In genomic region chr10:75948079-75948478, GRCm38 (mm10) we compare ENCODE assay signal across 35 mouse cellular contexts. TPM values are rescaled to one million over a fixed set of nuclear protein-coding genes. Genes with fewer than 3 reads are reported as not detected.
DNase-seq lines count a peak whose midpoint lies in the region; ATAC-seq and TF ChIP-seq lines count a peak whose summit lies in the region.
"Had no signal": no experiment of that assay in that cellular context is flagged by ENCODE, and none has a peak within 500 bp of the region (broad histone marks: within the 10 kb centered on the region; RNA-seq: fewer than 3 reads in every experiment).

No protein-coding gene starts in this region.

- no peaks in the 10 kb centered on the region for H3K79me2 ChIP-seq in CH12.LX (replicated peaks; ENCODE audit: control insufficient read depth, extremely low read depth, insufficient read depth, poor library complexity, severe bottlenecking)

- dilution Hi-C loops in CH12.LX (cut with MboI; ENCODE audit: extremely low pct_ligation_motif_present, extremely low pct_unique_long_range_greater_than_20kb, low sequenced_read_pairs) = no loop called here

- TF ChIP-seq EP300 in liver, postnatal 0 days (IDR thresholded peaks at IDR 0.05; ENCODE audit: low read depth) = no peak
- peak; percentile 50; the same call in 1 of the 2 replicates for TF ChIP-seq EP300 in CH12.LX (IDR thresholded peaks at IDR 0.05; ENCODE audit: low read length)

- peaks cover 9% of the 10 kb centered on the region; the same call in 1 of the 2 replicates for H3K27me3 ChIP-seq in liver, postnatal 0 days (ENCODE audit: insufficient read depth, low read length)
- no peaks in the 10 kb centered on the region for H3K27me3 ChIP-seq in CH12.LX (replicated peaks)
- no peaks in the 10 kb centered on the region for H3K27me3 ChIP-seq in small intestine, adult 2 months (ENCODE audit: control insufficient read depth, insufficient read depth, low read length)
- H3K27me3 ChIP-seq: embryonic facial prominence, embryonic 13.5 days; Patski had no signal

- no peak for ATAC-seq in liver, postnatal 0 days
- ATAC-seq: forebrain, embryonic 14.5 days; forebrain, postnatal 0 days; hindbrain, postnatal 0 days; inflammation-experienced regulatory T-cells, adult 6 months; Patski had no signal

- WGBS in liver, postnatal 0 days (ENCODE audit: insufficient replicate concordance) = 50% methylated on average over 5 of the region's 5 CpGs
- WGBS in small intestine, adult 2 months = 81% methylated on average over 5 of the region's 5 CpGs

- H3K9ac ChIP-seq in liver, postnatal 0 days (replicated peaks) = no peak overlapping the region
- peak overlapping the region; percentile 4; the same call in 1 of the 2 replicates for H3K9ac ChIP-seq in CH12.LX (ENCODE audit: insufficient read depth, low read depth)
- H3K9ac ChIP-seq: embryonic facial prominence, embryonic 13.5 days; forebrain, postnatal 0 days; heart, embryonic 13.5 days; hindbrain, embryonic 14.5 days had no signal

- no peak for DNase-seq in liver, postnatal 0 days
- DNase-seq in liver (no peak), A20 (ENCODE audit: low read depth, low spot score) (peak; percentile 63), CH12.LX (ENCODE audit: extremely low read depth) (peak; percentile 57)
- no peak for DNase-seq in gastrocnemius, adult 8-10 months (ENCODE audit: low spot score in 2 of 2)
- DNase-seq in kidney, adult 8-10 months = no peak
- DNase-seq: adrenal gland, postnatal 10 days; adrenal gland, postnatal 36 days; cerebellum, adult 11-12 months; cerebellum, adult 8-10 months; cerebellum, postnatal 10 days; cerebellum, postnatal 36 days; embryo, embryonic 11 days; forebrain, postnatal 0 days; gastrocnemius, adult 2 months; gastrocnemius, postnatal 25 days; heart, postnatal 14 days; heart, postnatal 4 days had no signal

- no peak overlapping the region for H3K27ac ChIP-seq in liver, postnatal 0 days (ENCODE audit: low read depth)
- peak overlapping the region; percentile 12; the same call in 1 of the 2 replicates for H3K27ac ChIP-seq in CH12.LX (ENCODE audit: insufficient read depth, low read depth)
- no peak overlapping the region for H3K27ac ChIP-seq in small intestine, adult 2 months (ENCODE audit: insufficient read depth, low read depth, low read length)
- H3K27ac ChIP-seq: embryonic facial prominence, embryonic 10.5 days; embryonic facial prominence, embryonic 13.5 days; gastrocnemius, adult 2 months; heart, adult 2 months; heart, embryonic 10.5 days; heart, embryonic 13.5 days; hindbrain, embryonic 14.5 days; hindbrain, postnatal 0 days had no signal

- H3K4me1 ChIP-seq in liver, postnatal 0 days (ENCODE audit: insufficient read depth) = no peaks in the 10 kb centered on the region; the same call in 1 of the 2 replicates
- H3K4me1 ChIP-seq in CH12.LX (ENCODE audit: control insufficient read depth in 1 of 2, insufficient read depth in 2 of 2) = peaks cover 30 to 59% of the 10 kb centered on the region in 2 experiments
- H3K4me1 ChIP-seq in small intestine, adult 2 months (ENCODE audit: control insufficient read depth, insufficient read depth, insufficient read length, low read length) = peaks cover 2% of the 10 kb centered on the region

- no peaks in the 10 kb centered on the region for H3K9me3 ChIP-seq in liver, postnatal 0 days (ENCODE audit: low read length)
- H3K9me3 ChIP-seq in CH12.LX (replicated peaks; ENCODE audit: low read length) = no peaks in the 10 kb centered on the region
- H3K9me3 ChIP-seq: embryonic facial prominence, embryonic 10.5 days; embryonic facial prominence, embryonic 13.5 days; G1E; heart, embryonic 10.5 days; heart, embryonic 13.5 days had no signal

- in situ Hi-C loops in CH12.LX (cut with MboI; ENCODE audit: low pct_ligation_motif_present, low pct_unique_long_range_greater_than_20kb, low sequenced_read_pairs) = no loop called here

- H3K4me2 ChIP-seq in liver, postnatal 0 days (ENCODE audit: low read depth, low read length) = no peak overlapping the region
- peak overlapping the region; percentile 85; the same call in 1 of the 2 replicates for H3K4me2 ChIP-seq in CH12.LX (ENCODE audit: insufficient read depth, low read depth, poor library complexity, severe bottlenecking)
- H3K4me2 ChIP-seq: embryonic facial prominence, embryonic 13.5 days; heart, embryonic 13.5 days; hindbrain, embryonic 14.5 days had no signal

- H3K36me3 ChIP-seq in liver, postnatal 0 days (replicated peaks; ENCODE audit: insufficient read depth, low read length) = no peaks in the 10 kb centered on the region
- H3K36me3 ChIP-seq in CH12.LX (replicated peaks in 1 of 2; ENCODE audit: control insufficient read depth in 1 of 2, insufficient read depth in 1 of 2, low read length in 1 of 2) = no peaks in the 10 kb centered on the region
- no peaks in the 10 kb centered on the region for H3K36me3 ChIP-seq in small intestine, adult 2 months (ENCODE audit: control insufficient read depth, insufficient read depth, low read length)
- H3K36me3 ChIP-seq: embryonic facial prominence, embryonic 10.5 days; embryonic facial prominence, embryonic 13.5 days; G1E; heart, embryonic 10.5 days; heart, embryonic 13.5 days had no signal

- peak overlapping the region; percentile 32 for H3K4me3 ChIP-seq in liver, postnatal 0 days (ENCODE audit: low read depth, low read length)
- H3K4me3 ChIP-seq in CH12.LX (replicated peaks in 1 of 3; ENCODE audit: low read depth in 2 of 3, low read length in 2 of 3, poor library complexity in 1 of 3) = peak overlapping the region in 2 of 3 experiments; percentile 39 to 43
- H3K4me3 ChIP-seq in small intestine, adult 2 months (ENCODE audit: low read depth, low read length) = peak overlapping the region; percentile 19; the same call in 1 of the 2 replicates
- H3K4me3 ChIP-seq: embryonic facial prominence, embryonic 10.5 days; embryonic facial prominence, embryonic 13.5 days; erythroblast, embryonic 14.5 days; gastrocnemius, adult 2 months; heart, adult 2 months; heart, embryonic 10.5 days; heart, embryonic 13.5 days had no signal

- peak; percentile 45; the same call in 1 of the 2 replicates for TF ChIP-seq POLR2A in CH12.LX (IDR thresholded peaks at IDR 0.05; ENCODE audit: low read depth, low read length)
- no peak for TF ChIP-seq POLR2A in small intestine, adult 2 months (IDR thresholded peaks at IDR 0.05; ENCODE audit: low read depth, low read length)

- TF ChIP-seq RAD21 in CH12.LX (IDR thresholded peaks at IDR 0.05; ENCODE audit: low read depth, low read length) = no peak

- no peak for TF ChIP-seq CTCF in liver, postnatal 0 days (IDR thresholded peaks at IDR 0.05; ENCODE audit: low read depth)
- no peak for TF ChIP-seq CTCF in CH12.LX (conservative IDR thresholded peaks at IDR 0.05 in 1 of 2, IDR thresholded peaks at IDR 0.05 in 1 of 2; ENCODE audit: low read depth in 2 of 2, low read length in 2 of 2)
- no peak for TF ChIP-seq CTCF in small intestine, adult 2 months (IDR thresholded peaks at IDR 0.05; ENCODE audit: extremely low read depth, insufficient read length, insufficient replicate concordance, low read depth, low read length)

TF ChIP-seq in CH12.LX, 34 proteins besides CTCF, POLR2A, EP300 and RAD21 (continues in another document):
- TF ChIP-seq CHD1 (IDR thresholded peaks at IDR 0.05; ENCODE audit: low read depth, low read length) (no peak), SIN3A (IDR thresholded peaks at IDR 0.05; ENCODE audit: low read length) (no peak), TBP (conservative IDR thresholded peaks at IDR 0.05; ENCODE audit: low read depth, low read length) (0 out of 2 replicates have a peak, but pooled peaks have one; percentile 20), ZNF384 (IDR thresholded peaks at IDR 0.05; ENCODE audit: low read depth, low read length) (no peak), IRF4 (IDR thresholded peaks at IDR 0.05; ENCODE audit: low read depth, low read length) (peak; percentile 39; the same call in 1 of the 2 replicates), ZKSCAN1 (IDR thresholded peaks at IDR 0.05; ENCODE audit: borderline replicate concordance, low read depth, low read length) (no peak), BHLHE40 (IDR thresholded peaks at IDR 0.05; ENCODE audit: low read depth, low read length) (peak; percentile 31; the same call in 1 of the 2 replicates), ETS1 (conservative IDR thresholded peaks at IDR 0.05; ENCODE audit: low read depth, low read length) (peak; percentile 34; the same call in 1 of the 2 replicates)

RNA-seq across cellular contexts. Expression of gene Vpreb3, which starts 5.2 kb away (rescaled TPM):
- 61.6 and 65.5 TPM in 2 replicates for polyA plus RNA-seq in liver, postnatal 0 days (2015; fragmentation: Nextera tagmentation; extraction: Ambion mirVana)
- 35.6 and 51.5 TPM in 2 replicates for total RNA-seq in CH12.LX (2012; rRNA removed)
- 66.3 and 90.1 TPM in 2 replicates for total RNA-seq in CH12.LX (2014; rRNA removed)
- 104 and 135 TPM in 2 replicates for polyA plus RNA-seq in CH12.LX (2012; ENCODE audit: insufficient read length, low read depth)
- polyA plus RNA-seq in small intestine, adult 2 months (2012; rRNA removed) = 16.0 and 54.3 TPM in 2 replicates
- total RNA-seq in gastrocnemius, adult 8-10 months (2022) = not detected
- total RNA-seq: adrenal gland, adult 18-20 months; adrenal gland, postnatal 36 days; forebrain, postnatal 0 days; G1E; gastrocnemius, adult 2 months; gastrocnemius, postnatal 25 days; heart, adult 2 months; heart, postnatal 4 days; hindbrain, postnatal 0 days had no signal
- polyA plus RNA-seq: cortical plate, adult 2 months; erythroblast, embryonic 14.5 days; forebrain, embryonic 14.5 days; frontal cortex, adult 2 months; G1E; hindbrain, embryonic 11.5 days; Patski had no signal

RNA-seq across cellular contexts. Expression of gene Gm5134, which starts 6.2 kb away (rescaled TPM):
- 0.04 and 0.06 TPM in 2 replicates for polyA plus RNA-seq in liver, postnatal 0 days (2015; fragmentation: Nextera tagmentation; extraction: Ambion mirVana)
- total RNA-seq in CH12.LX (2012; rRNA removed) (0.84 and 1.6 TPM in 2 replicates), CH12.LX (2014; rRNA removed) (0.40 and 0.45 TPM in 2 replicates)
- polyA plus RNA-seq in CH12.LX (2012; ENCODE audit: insufficient read length, low read depth) = 0.34 and 1.0 TPM in 2 replicates
- polyA plus RNA-seq in small intestine, adult 2 months (2012; rRNA removed) = 0.20 and 0.22 TPM in 2 replicates
- total RNA-seq in gastrocnemius, adult 8-10 months (2022) = not detected
- total RNA-seq: adrenal gland, adult 18-20 months; adrenal gland, postnatal 10 days; adrenal gland, postnatal 36 days; forebrain, postnatal 0 days; G1E; gastrocnemius, adult 2 months; gastrocnemius, postnatal 25 days; heart, adult 2 months; heart, postnatal 14 days; heart, postnatal 4 days; hindbrain, postnatal 0 days had no signal
- polyA plus RNA-seq: embryonic facial prominence, embryonic 13.5 days; erythroblast, embryonic 14.5 days; forebrain, embryonic 14.5 days; forebrain, postnatal 0 days; G1E; heart, adult 2 months; heart, embryonic 10.5 days; heart, embryonic 13.5 days; hindbrain, embryonic 14.5 days; hindbrain, postnatal 0 days; Patski had no signal

RNA-seq across cellular contexts. Expression of gene Gm867, which starts 7.6 kb away (rescaled TPM):
- polyA plus RNA-seq in liver, postnatal 0 days (2015; fragmentation: Nextera tagmentation; extraction: Ambion mirVana) = 6.9 and 8.6 TPM in 2 replicates
- 0.21 and 0.42 TPM in 2 replicates for total RNA-seq in CH12.LX (2012; rRNA removed)
- not detected in 2 replicates for total RNA-seq in CH12.LX (2014; rRNA removed)
- polyA plus RNA-seq in CH12.LX (2012; ENCODE audit: insufficient read length, low read depth) = 2.6 and 3.5 TPM in 2 replicates
- polyA plus RNA-seq in small intestine, adult 2 months (2012; rRNA removed) = not detected in 2 replicates
- not detected for total RNA-seq in gastrocnemius, adult 8-10 months (2022)
- total RNA-seq: gastrocnemius, adult 2 months; gastrocnemius, postnatal 25 days; heart, adult 2 months; heart, postnatal 4 days had no signal
- polyA plus RNA-seq: embryonic facial prominence, embryonic 13.5 days; forebrain, embryonic 14.5 days; G1E; inflammation-experienced regulatory T-cells, adult 6 months had no signal

RNA-seq across cellular contexts. Expression of gene Mmp11, which starts 11.8 kb away (rescaled TPM):
- 2.8 and 3.6 TPM in 2 replicates for polyA plus RNA-seq in liver, postnatal 0 days (2015; fragmentation: Nextera tagmentation; extraction: Ambion mirVana)
- total RNA-seq in CH12.LX (2012; rRNA removed) (0.76 and 1.1 TPM in 2 replicates), CH12.LX (2014; rRNA removed) (not detected in 2 replicates)
- 0.56 and 0.99 TPM in 2 replicates for polyA plus RNA-seq in CH12.LX (2012; ENCODE audit: insufficient read length, low read depth)
- polyA plus RNA-seq in small intestine, adult 2 months (2012; rRNA removed) = 3.4 and 7.5 TPM in 2 replicates
- total RNA-seq in gastrocnemius, adult 8-10 months (2022) = 1 to 10 TPM in 3 of 4 experiments, under 1 TPM in 1; 0.77 to 2.3 (median 1.4) TPM
- polyA plus RNA-seq: erythroblast, embryonic 14.5 days; G1E had no signal

RNA-seq across cellular contexts. Expression of gene Chchd10, which starts 15.1 kb away (rescaled TPM):
- polyA plus RNA-seq in liver, postnatal 0 days (2015; fragmentation: Nextera tagmentation; extraction: Ambion mirVana) = 1,168 and 1,173 TPM in 2 replicates
- total RNA-seq in CH12.LX (2012; rRNA removed) = 243 and 254 TPM in 2 replicates
- 119 and 147 TPM in 2 replicates for total RNA-seq in CH12.LX (2014; rRNA removed)
- polyA plus RNA-seq in CH12.LX (2012; ENCODE audit: insufficient read length, low read depth) = 412 and 540 TPM in 2 replicates
- polyA plus RNA-seq in small intestine, adult 2 months (2012; rRNA removed) = 799 and 1,071 TPM in 2 replicates
- total RNA-seq in gastrocnemius, adult 8-10 months (2022) = 1,000 to 10,000 TPM; 1,130 to 1,571 (median 1,273) TPM

Comparison
In these comparisons a context has a peak if more than half of its experiments do, and no peak if none do; other contexts are left out.
1. DNase-seq: peak in A20 (single experiment) and CH12.LX (single experiment); none in liver, postnatal 0 days (single experiment), liver (single experiment), gastrocnemius, adult 8-10 months (0 of 2) and kidney, adult 8-10 months (0 of 2).
2. Peak in every context shown above with its lines, with median percentiles within 50 percentile points of each other: H3K4me3 ChIP-seq.